Mouse (Mus musculus) forebrain, embryonic 14.5 days (tissue): ENCODE measurements around the gene Rapgef4. TPM values are rescaled to one million over a fixed set of nuclear protein-coding genes. Genes with fewer than 3 reads are reported as not detected.

ENCODE experiments used
- ATAC-seq: fragments of 200-750 bp; cut with Nextera tagmentation; 2 replicates; pipeline ENCODE4 v1.8.0; 2017; ENCODE audit warnings: mild to moderate bottlenecking, moderate library complexity
- DNase-seq: peaks from one replicate; pipeline ENCODE4 v3.0.0-alpha.2; 2015; ENCODE audit warnings: low spot score
- H3K27ac ChIP-seq: fragments of 300-500 bp; sonication (generic); 2 replicates; pipeline ENCODE4 v1.5.1; 2014; ENCODE audit warnings: low read depth, mild to moderate bottlenecking, control low read depth, low read length, moderate library complexity
- H3K27me3 ChIP-seq: fragments of 300-500 bp; sonication (generic); replicated peaks from 2 replicates; pipeline ENCODE4 v1.6.1; 2014; ENCODE audit warnings: low read length, control low read depth, mixed read lengths; ENCODE audit not compliant: control insufficient read depth, insufficient read depth
- H3K36me3 ChIP-seq: fragments of 300-500 bp; sonication (generic); 2 replicates; pipeline ENCODE4 v1.6.1; 2014; ENCODE audit warnings: low read length, control low read depth; ENCODE audit not compliant: control insufficient read depth, insufficient read depth
- H3K4me1 ChIP-seq: fragments of 300-500 bp; sonication (generic); 2 replicates; pipeline ENCODE4 v1.6.1; 2014; ENCODE audit warnings: antibody characterized with exemption, low read length, control low read depth; ENCODE audit not compliant: control insufficient read depth, insufficient read depth
- H3K4me2 ChIP-seq: fragments of 300-500 bp; sonication (generic); 2 replicates; pipeline ENCODE4 v1.6.1; 2014; ENCODE audit warnings: mild to moderate bottlenecking, control low read depth, low read length
- H3K4me3 ChIP-seq: fragments of 300-500 bp; sonication (generic); 2 replicates; pipeline ENCODE4 v1.5.1; 2014; ENCODE audit warnings: low read depth, low read length, control low read depth
- H3K9ac ChIP-seq: fragments of 300-500 bp; sonication (generic); 2 replicates; pipeline ENCODE4 v1.6.1; 2014; ENCODE audit warnings: mild to moderate bottlenecking, low read length, control low read depth, moderate library complexity
- H3K9me3 ChIP-seq: fragments of 300-500 bp; sonication (generic); replicated peaks from 2 replicates; pipeline ENCODE4 v1.6.1; 2016; ENCODE audit warnings: low read length, control low read depth, mixed read lengths; ENCODE audit not compliant: control insufficient read depth
- WGBS: fragments of 180-500 bp; shearing (Covaris S2); extraction: QIAGEN DNeasy Blood & Tissue Kit; methylation state at CpG from one replicate; pipeline ENCODE4 v1.1.7; 2014; 5-methylcytosine and 5-hydroxymethylcytosine counted together
- polyA plus RNA-seq: library from polyadenylated mRNA; unstranded; fragments of >200 nt; fragmentation: Nextera tagmentation; extraction: Ambion mirVana; gene quantifications from 2 replicates; pipeline ENCODE4 v1.2.1, GENCODE M21; 2014

Gene Rapgef4
- polyA plus RNA-seq, 1 experiment from 2014 or later: 6.2 TPM

GRCm38 (mm10) chr2:72117138-72118011 lies 136.3 kb downstream of the Rapgef4 start:
- DNase-seq (no peak), ATAC-seq (no peak)
- Histone ChIP-seq H3K27me3 (no peaks in the 10 kb centered on the region), H3K4me1 (peaks cover 6% of the 10 kb centered on the region), H3K4me3 (no peak overlapping the region), H3K9me3 (no peaks in the 10 kb centered on the region), H3K9ac (no peak overlapping the region), H3K4me2 (no peak overlapping the region), H3K36me3 (no peaks in the 10 kb centered on the region), H3K27ac (no peak overlapping the region)
- WGBS: 63% methylated on average over 15 of the region's 15 CpGs

GRCm38 (mm10) chr2:72120211-72120610 lies 139.2 kb downstream of the Rapgef4 start:
- ATAC-seq (no peak), DNase-seq (no peak)
- H3K4me3 ChIP-seq: no peak overlapping the region
- H3K27me3 ChIP-seq: no peaks in the 10 kb centered on the region
- no peak overlapping the region for H3K27ac ChIP-seq
- no peaks in the 10 kb centered on the region for H3K9me3 ChIP-seq
- no peak overlapping the region for H3K4me2 ChIP-seq
- no peaks in the 10 kb centered on the region for H3K36me3 ChIP-seq
- WGBS: 78% methylated on average over 6 of the region's 6 CpGs
- H3K9ac ChIP-seq: no peak overlapping the region
- H3K4me1 ChIP-seq: peaks cover 14% of the 10 kb centered on the region

GRCm38 (mm10) chr2:72122410-72123223 lies 141.6 kb downstream of the Rapgef4 start:
- DNase-seq (peak; percentile 87), ATAC-seq (peak; percentile 85)
- WGBS: 17% methylated on average over 14 of the region's 14 CpGs
- H3K4me3 ChIP-seq: no peak overlapping the region
- H3K4me2 ChIP-seq: peak overlapping the region; percentile 41
- no peaks in the 10 kb centered on the region for H3K27me3 ChIP-seq
- peaks cover 14% of the 10 kb centered on the region for H3K4me1 ChIP-seq
- peak overlapping the region; percentile 63; the same call in 1 of the 2 replicates for H3K27ac ChIP-seq
- no peaks in the 10 kb centered on the region for H3K36me3 ChIP-seq
- H3K9ac ChIP-seq: no peak overlapping the region
- H3K9me3 ChIP-seq: no peaks in the 10 kb centered on the region

- Histone ChIP-seq H3K9me3 (no peaks in the 10 kb centered on the region), H3K27ac (no peak overlapping the region), H3K4me1 (peaks cover 14% of the 10 kb centered on the region), H3K36me3 (no peaks in the 10 kb centered on the region), H3K9ac (no peak overlapping the region), H3K27me3 (no peaks in the 10 kb centered on the region), H3K4me2 (no peak overlapping the region), H3K4me3 (no peak overlapping the region)
- no peak for ATAC-seq
- DNase-seq: no peak
- 89% methylated on average over 5 of the region's 5 CpGs for WGBS
Observed at GRCm38 (mm10) chr2:72123851-72124250, 142.8 kb downstream of the Rapgef4 start.

- ATAC-seq (no peak), DNase-seq (no peak)
- no peak overlapping the region for H3K27ac ChIP-seq
- H3K9me3 ChIP-seq: no peaks in the 10 kb centered on the region
- no peak overlapping the region for H3K4me2 ChIP-seq
- H3K4me3 ChIP-seq: no peak overlapping the region
- H3K9ac ChIP-seq: no peak overlapping the region
- 87% methylated on average over 3 of the region's 3 CpGs for WGBS
- no peaks in the 10 kb centered on the region for H3K27me3 ChIP-seq
- peaks cover 14% of the 10 kb centered on the region for H3K4me1 ChIP-seq
- H3K36me3 ChIP-seq: no peaks in the 10 kb centered on the region
Observed at GRCm38 (mm10) chr2:72125786-72126185, 144.7 kb downstream of the Rapgef4 start.

GRCm38 (mm10) chr2:72126411-72126810 lies 145.4 kb downstream of the Rapgef4 start:
- ATAC-seq (no peak), DNase-seq (no peak)
- Histone ChIP-seq H3K9me3 (no peaks in the 10 kb centered on the region), H3K27me3 (no peaks in the 10 kb centered on the region), H3K4me2 (no peak overlapping the region), H3K36me3 (no peaks in the 10 kb centered on the region), H3K4me3 (no peak overlapping the region), H3K27ac (no peak overlapping the region), H3K9ac (no peak overlapping the region), H3K4me1 (peaks cover 13% of the 10 kb centered on the region)
- WGBS: 90% methylated on average over 2 of the region's 2 CpGs

- H3K36me3 ChIP-seq: no peaks in the 10 kb centered on the region
- 77% methylated on average over 8 of the region's 8 CpGs for WGBS
- no peak for DNase-seq
- no peaks in the 10 kb centered on the region for H3K27me3 ChIP-seq
- no peak overlapping the region for H3K4me2 ChIP-seq
- no peak for ATAC-seq
- no peaks in the 10 kb centered on the region for H3K4me1 ChIP-seq
- no peak overlapping the region for H3K4me3 ChIP-seq
- no peaks in the 10 kb centered on the region for H3K9me3 ChIP-seq
- H3K9ac ChIP-seq: no peak overlapping the region
- no peak overlapping the region for H3K27ac ChIP-seq
Observed at GRCm38 (mm10) chr2:72129612-72130311, 148.7 kb downstream of the Rapgef4 start.

GRCm38 (mm10) chr2:72132222-72132621 lies 151.2 kb downstream of the Rapgef4 start:
- Histone ChIP-seq H3K9ac (no peak overlapping the region), H3K27ac (no peak overlapping the region), H3K27me3 (no peaks in the 10 kb centered on the region), H3K36me3 (no peaks in the 10 kb centered on the region), H3K4me2 (no peak overlapping the region), H3K4me3 (no peak overlapping the region), H3K9me3 (no peaks in the 10 kb centered on the region), H3K4me1 (no peaks in the 10 kb centered on the region)
- no peak for DNase-seq
- no peak for ATAC-seq
- WGBS: 90% methylated on average over 3 of the region's 3 CpGs
